Mouse (Mus musculus): ENCODE data around the gene Fancd2os.

Gene Fancd2os

DNA sequence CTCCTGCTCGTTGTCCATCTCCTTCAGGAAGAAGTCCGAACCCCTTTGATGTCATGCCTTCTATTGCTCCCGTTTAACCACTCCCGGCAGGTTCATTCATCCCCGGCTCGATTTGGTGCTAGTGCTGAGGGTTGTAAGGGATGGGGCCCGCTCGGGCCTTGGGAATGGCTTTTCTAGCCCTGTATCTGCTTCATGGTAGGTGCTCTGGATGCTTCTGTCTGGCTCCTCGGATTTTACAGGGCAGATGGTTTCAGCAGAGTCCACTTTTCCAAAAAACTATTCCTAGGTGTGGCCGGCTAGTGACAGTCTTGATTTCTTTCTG is 4.7 kb upstream of the Fancd2os start:
- no peak for DNase-seq (ENCODE audit: low read depth, low spot score)

DNA sequence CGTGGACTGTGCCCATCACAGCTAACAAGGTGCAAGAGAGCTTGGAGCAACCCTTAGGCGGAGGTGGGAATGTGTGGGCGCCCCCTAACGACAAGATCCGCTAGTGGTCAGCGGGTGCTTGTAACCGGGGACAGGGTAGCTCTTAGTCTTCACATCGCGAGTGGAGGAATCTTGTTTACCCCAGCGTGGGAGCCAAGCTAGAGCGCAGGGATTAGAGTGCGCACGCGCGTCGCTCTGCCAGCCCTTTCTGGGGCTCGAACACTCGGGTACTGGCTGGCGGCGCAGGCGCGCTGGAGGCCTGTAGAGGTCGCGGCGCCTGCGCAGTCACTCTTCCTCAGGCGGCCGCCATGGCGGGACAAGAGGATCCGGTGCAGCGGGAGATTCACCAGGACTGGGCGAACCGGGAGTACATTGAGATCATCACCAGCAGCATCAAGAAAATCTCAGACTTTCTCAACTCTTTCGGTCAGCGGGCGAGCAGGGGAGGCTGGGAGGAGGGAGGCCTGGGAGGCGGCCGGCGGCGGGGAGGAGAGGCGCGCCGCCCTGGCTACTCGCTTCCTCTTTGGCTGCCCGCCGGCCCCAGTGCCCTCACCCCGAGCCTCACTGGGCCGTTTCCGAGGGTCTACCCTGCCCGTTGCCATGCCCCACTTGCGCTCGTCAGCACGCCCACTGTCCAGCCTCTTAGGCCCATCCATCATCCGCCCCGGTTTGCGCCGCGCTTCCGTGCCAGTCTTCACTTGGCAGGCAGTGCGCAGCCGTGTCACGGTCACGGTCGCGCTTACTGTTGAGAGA is 4.1 kb upstream of the Fancd2os start, which contains the start of gene Brk1:
Brk1 (plus strand) TSS at position 341 of the 792 bp plus-strand sequence.
- peak; percentile 82 for DNase-seq (ENCODE audit: low read depth, low spot score)

DNA sequence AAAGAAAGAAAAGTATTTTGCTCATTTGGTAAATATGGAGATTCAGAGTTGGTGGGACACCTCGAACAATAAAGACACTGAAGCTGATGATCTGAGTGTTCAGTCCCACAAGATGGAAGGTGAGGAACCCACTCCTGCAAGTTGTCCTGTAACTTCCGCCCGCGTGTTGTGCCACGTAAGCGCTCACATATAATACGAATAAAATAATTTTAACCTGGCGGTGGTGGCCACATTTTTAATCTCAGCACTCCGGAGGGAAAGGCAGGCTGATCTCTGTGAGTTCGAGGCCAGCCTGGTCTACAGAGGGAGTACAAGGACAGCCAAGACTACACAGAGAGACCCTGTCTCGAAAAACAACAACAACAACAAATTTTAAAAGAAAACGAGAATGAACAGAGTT is 3.5 kb upstream of the Fancd2os start:
- no peak for DNase-seq (ENCODE audit: low read depth, low spot score)

DNA sequence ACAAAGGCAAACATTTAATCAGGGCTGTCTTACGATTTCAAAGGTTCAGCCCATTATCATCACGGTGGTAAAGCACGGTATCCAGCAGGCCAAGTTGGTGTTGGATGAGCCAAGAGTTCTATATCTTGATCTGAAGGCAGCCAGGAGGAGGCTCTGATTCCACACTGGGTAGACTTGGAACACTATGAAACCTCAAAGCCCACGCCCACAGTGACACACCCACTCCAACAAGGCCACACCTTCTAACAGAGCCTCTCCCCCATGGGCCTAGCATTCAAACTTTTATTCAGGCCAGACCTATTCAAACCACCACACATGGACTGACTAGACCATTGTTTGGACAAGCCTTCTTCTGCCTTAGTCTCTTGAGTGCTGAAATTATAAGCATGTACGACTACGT is 2.3 kb upstream of the Fancd2os start:
- DNase-seq (ENCODE audit: low read depth, low spot score): no peak

DNA sequence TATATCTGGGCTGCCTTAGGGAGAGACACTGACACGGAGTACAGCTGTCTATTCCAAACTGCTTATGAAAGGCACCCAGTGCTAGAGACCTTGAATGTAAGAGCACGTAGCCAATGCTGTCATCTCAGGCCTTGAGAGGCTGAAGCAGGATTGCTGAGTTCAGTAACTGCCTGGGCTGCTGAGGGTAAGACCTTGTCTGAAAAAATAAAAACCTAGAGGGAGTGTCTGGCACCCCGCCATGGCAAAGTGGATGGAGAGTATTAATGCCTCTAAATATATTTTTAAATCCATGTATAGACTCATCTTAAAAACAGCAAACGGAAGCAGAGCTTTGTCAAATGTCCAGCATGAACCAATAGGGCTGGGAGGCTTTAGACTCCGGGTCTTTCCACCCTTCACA is 682 bp downstream of the Fancd2os start:
- DNase-seq (ENCODE audit: low read depth, low spot score): no peak

DNA sequence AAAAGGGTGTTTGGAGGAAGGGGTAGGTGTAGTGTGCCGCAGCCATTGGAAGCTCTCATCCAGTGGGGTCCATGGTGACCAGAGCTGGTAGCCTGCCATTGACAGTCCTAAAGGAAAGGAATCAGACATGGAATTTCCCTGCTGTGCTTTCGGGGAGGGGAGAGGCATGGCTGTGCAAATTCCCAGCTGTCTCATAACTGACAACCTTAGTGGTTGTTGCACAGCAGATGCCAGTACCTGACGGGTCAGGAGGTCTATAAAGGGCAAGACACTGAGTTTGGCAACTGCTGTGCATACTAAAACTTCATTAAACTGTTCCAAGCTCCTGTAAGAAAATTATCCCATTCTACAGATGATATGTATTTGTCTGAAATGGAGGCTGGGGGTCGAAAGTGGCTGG is 2.6 kb downstream of the Fancd2os start:
- DNase-seq (ENCODE audit: low read depth, low spot score): no peak

DNA sequence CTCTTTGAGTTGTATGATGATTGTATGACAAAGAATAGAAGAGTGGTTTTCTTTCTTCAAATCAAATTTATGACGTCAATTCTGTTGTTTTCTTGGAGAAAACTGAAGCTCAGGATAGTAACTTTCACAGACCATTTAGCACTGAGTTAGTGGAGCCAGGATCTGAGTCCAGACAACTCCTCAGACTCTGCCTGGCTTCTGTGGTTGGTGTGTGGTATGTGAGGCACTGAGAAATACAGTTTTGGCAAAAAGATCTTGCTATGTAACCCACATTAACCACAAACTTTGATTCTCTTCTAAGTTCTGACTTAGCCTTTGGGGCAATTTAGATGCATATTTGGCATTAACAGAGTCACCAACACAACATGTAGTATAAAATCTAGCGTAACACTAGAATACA is 7.9 kb downstream of the Fancd2os start:
- no peak for DNase-seq (ENCODE audit: low read depth, low spot score)

DNA sequence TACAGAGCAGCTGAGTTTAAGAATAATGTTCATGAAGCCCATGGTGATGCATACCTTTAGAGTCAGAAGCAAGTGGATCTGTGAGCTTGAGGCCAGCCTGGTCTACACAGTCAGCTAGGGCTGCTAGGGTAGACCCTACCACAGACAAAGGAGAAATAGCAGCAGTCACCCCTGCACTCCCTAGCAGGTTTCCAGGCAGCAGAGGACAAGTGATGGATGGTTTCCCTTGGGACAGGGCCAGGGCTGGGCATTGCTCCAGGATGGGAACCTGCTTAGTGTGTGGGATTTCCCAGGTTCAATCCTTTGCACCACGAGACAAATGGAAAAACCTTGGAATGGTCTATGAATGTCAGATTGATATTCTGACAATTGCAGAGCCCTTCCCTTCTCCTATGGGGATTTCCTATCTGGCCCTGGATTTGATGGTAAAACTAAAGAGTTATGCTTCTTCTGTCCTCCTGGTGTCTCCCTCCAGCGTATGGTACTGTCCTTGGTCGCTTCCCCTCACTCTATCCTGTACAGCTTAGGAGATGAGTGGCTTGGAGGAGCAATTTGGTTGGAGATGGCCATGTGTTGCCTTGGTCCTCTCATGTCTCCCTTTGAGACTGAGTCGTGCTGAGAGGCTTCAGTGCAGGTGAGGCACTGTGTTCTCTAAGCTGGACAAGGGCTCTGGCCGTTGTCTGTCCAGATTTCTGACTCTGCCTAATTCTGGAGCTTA is 13.9 kb downstream of the Fancd2os start:
- DNase-seq (ENCODE audit: low read depth, low spot score): no peak

DNA sequence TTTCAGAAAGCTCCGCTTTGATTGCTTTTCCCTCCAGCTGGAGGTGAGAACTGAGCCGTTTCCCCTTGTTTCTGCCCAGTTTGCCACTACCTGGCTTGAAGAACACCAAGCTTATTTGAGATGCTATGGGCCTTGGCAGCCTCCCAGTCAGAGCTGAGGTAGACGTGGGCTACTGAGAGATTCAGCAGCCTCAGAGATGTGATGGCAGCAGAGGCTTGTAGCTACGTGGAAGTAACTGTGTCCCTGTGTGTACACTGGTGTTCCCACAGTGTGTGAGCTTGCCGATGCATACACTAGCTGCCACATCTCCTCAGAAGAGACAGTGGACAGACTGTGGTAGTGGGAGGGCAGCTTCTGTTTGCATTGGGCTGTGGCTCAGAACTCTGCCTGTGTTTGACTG is 15.4 kb downstream of the Fancd2os start:
- no peak for DNase-seq (ENCODE audit: low read depth, low spot score)

DNA sequence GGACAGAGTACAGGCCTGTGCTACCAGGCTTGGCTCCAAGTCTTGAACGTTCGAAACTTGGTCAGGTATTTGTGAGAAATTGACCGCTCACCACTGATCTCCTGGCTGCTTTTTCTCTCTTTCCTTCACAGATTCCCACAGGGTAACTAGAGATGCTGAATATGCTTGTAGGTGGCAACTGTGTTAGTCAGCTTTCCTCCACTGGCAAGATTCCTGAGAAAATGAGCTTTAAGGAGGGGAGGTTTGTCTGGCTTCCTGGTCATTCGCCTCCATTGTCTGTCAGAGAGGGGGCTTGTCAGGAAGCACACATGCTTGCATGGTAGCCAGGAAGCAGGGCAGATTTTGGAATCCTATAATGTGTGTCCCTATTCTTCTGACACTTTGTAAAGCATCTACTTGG is 17.5 kb downstream of the Fancd2os start:
- DNase-seq (ENCODE audit: low read depth, low spot score): no peak

DNA sequence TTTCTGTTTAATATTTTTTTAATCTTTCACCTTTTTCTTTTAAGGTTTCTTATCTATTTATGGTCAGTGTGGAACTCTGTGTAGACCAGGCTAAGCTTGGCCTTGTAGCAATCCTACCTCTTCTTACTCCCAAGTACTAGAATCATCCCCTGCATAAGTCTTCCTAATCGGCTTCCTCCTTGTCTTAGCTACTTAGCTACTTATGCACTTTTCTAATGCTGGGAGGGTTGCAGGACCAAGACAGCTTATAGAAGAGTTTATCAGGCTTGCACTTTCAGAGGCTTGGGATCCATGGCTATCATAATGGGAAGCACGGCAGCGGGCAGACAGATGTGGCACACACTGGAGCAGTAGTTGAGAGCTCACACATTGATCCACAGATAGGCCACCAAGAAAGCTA is 21.2 kb downstream of the Fancd2os start:
- no peak for DNase-seq (ENCODE audit: low read depth, low spot score)

DNA sequence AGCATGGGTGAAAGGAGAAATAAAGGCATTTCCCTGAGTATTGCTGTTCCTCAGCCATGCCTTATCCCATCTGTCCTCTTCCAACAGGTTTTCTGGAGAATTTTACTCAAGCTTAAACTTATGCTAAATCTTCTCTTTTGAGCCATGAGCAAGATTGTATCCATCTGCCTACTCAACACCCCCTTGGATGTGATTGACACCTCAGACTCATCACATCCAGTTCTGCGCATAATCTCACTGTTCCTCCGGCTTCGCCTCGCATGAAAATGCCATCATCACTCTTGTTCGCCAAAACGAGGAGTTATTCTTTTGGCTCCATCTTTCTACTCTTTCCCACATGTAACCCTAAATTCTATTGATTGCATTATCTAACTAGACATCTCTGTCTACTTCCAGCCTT is 24.5 kb downstream of the Fancd2os start:
- peak; percentile 40 for DNase-seq (ENCODE audit: low read depth, low spot score)

DNA sequence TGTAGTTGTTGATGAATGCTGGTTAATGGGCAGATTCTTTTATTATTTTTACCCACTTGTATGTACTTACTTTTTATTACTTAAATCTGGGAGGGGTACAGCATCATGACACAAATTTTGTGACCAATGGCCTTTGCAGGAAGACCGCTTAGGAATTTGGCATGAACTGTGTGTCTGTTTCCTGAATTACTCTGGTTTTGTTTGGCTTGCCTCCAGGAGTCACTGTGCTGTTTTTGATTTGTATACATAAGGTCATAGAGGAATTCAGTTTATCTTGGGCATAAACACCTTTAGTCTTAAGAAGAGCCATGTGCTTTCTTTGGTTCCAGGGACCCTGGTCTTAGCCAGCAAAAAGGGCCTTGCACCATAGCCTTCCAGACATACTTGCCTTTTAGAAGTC is 36.0 kb downstream of the Fancd2os start:
- DNase-seq (ENCODE audit: low read depth, low spot score): no peak

DNA sequence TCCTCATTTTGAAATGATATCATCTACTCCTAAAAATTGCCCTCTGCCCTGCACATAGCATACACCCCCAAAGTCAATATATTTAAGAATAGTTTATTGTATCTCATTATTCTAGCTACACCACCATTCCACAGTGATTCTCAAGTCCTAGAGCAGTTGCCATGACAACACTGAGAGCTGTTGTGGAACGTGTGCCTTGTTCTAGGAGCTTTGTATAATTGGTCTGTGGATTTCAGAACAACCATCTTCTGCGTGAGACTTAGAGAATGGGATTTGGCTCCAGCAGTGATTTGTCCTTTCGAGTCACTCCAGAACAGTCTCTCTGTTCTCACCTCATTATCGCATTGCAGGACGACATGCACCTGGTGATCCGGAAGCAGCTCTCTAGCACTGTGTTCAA is 40.8 kb downstream of the Fancd2os start:
- DNase-seq (ENCODE audit: low read depth, low spot score): no peak

Measured in brain, embryonic 18.5 days (tissue).